Mouse (Mus musculus) liver, embryonic 14.5 days (tissue): ENCODE measurements around the gene Col4a2. TPM values are rescaled to one million over a fixed set of nuclear protein-coding genes. Genes with fewer than 3 reads are reported as not detected.

Experiments
- ATAC-seq: fragments of 200-750 bp; cut with Nextera tagmentation; 2 replicates; pipeline ENCODE4 v1.8.0; 2017; ENCODE audit warnings: moderate number of reproducible peaks, mild to moderate bottlenecking, moderate library complexity; ENCODE audit not compliant: insufficient read depth
- DNase-seq, 3 experiments: peaks; one replicate each; pipeline ENCODE4 v3.0.0-alpha.2; 2012 to 2013; ENCODE audit warnings: low read depth in 3 of 3, low spot score in 3 of 3
- H3K27ac ChIP-seq: fragments of 300-500 bp; sonication (generic); 2 replicates; pipeline ENCODE4 v1.5.1; 2014; ENCODE audit warnings: moderate library complexity, mild to moderate bottlenecking, control low read depth, inconsistent platforms
- H3K27me3 ChIP-seq: fragments of 300-500 bp; sonication (generic); 2 replicates; pipeline ENCODE4 v1.6.1; 2014; ENCODE audit warnings: mild to moderate bottlenecking, low read length, moderate library complexity; ENCODE audit not compliant: control insufficient read depth, insufficient read depth
- H3K36me3 ChIP-seq: fragments of 300-500 bp; sonication (generic); replicated peaks from 2 replicates; pipeline ENCODE4 v1.6.1; 2014; ENCODE audit warnings: low read depth; ENCODE audit not compliant: control insufficient read depth, insufficient read depth
- H3K4me1 ChIP-seq, 2 experiments: fragments of 200-500 bp in 1 of 2; fragments of 300-500 bp in 1 of 2; sonication (generic) in 1 of 2; replicated peaks; 2 replicates each; pipeline ENCODE4 v1.6.1; 2012 to 2014; ENCODE audit warnings: antibody characterized with exemption in 1 of 2, inconsistent platforms in 1 of 2, low read length in 1 of 2; ENCODE audit not compliant: control insufficient read depth in 2 of 2, insufficient read depth in 2 of 2
- H3K4me2 ChIP-seq: fragments of 300-500 bp; sonication (generic); 2 replicates; pipeline ENCODE4 v1.6.1; 2014; ENCODE audit warnings: low read depth, mild to moderate bottlenecking, control low read depth, moderate library complexity
- H3K4me3 ChIP-seq, 2 experiments: fragments of 200-500 bp in 1 of 2; fragments of 300-500 bp in 1 of 2; sonication (generic) in 1 of 2; 2 replicates each; pipeline ENCODE4 v1.5.1; 2012 to 2014; ENCODE audit warnings: low read depth in 2 of 2, low read length in 2 of 2, mild to moderate bottlenecking in 2 of 2, control low read depth in 1 of 2, inconsistent platforms in 1 of 2, moderate library complexity in 1 of 2; ENCODE audit not compliant: insufficient read depth in 1 of 2
- H3K9ac ChIP-seq: fragments of 300-500 bp; sonication (generic); replicated peaks from 2 replicates; pipeline ENCODE4 v1.6.1; 2014; ENCODE audit warnings: mild to moderate bottlenecking, control low read depth, moderate library complexity
- H3K9me3 ChIP-seq: fragments of 300-500 bp; sonication (generic); 2 replicates; pipeline ENCODE4 v1.6.1; 2016; ENCODE audit warnings: low read length, mixed read lengths; ENCODE audit not compliant: control insufficient read depth
- CTCF ChIP-seq: IDR thresholded peaks from 2 replicates; pipeline ENCODE4 v1.5.1; 2016; ENCODE audit warnings: antibody characterized with exemption, low read depth, control low read depth
- EP300 ChIP-seq: IDR thresholded peaks from 2 replicates; pipeline ENCODE4 v1.6.1; 2016; ENCODE audit warnings: antibody characterized with exemption, low read depth
- WGBS: fragments of 180-500 bp; shearing (Covaris S2); extraction: QIAGEN DNeasy Blood & Tissue Kit; methylation state at CpG from one replicate; pipeline ENCODE4 v1.1.7; 2014; ENCODE audit not compliant: insufficient replicate concordance; 5-methylcytosine and 5-hydroxymethylcytosine counted together
- polyA plus RNA-seq, 2 experiments: library from polyadenylated mRNA; depleted of rRNA in 1 of 2; stranded (reverse) in 1 of 2; unstranded in 1 of 2; fragments of >200 nt; fragmentation: Nextera tagmentation in 1 of 2; extraction: Ambion mirVana in 1 of 2; gene quantifications; 2 replicates each; pipeline versions ENCODE4 v1.2.1 to v1.2.3; 2012 to 2014

Gene Col4a2
- polyA plus RNA-seq, 2 experiments = 4.7 to 4.9 TPM

DNA sequence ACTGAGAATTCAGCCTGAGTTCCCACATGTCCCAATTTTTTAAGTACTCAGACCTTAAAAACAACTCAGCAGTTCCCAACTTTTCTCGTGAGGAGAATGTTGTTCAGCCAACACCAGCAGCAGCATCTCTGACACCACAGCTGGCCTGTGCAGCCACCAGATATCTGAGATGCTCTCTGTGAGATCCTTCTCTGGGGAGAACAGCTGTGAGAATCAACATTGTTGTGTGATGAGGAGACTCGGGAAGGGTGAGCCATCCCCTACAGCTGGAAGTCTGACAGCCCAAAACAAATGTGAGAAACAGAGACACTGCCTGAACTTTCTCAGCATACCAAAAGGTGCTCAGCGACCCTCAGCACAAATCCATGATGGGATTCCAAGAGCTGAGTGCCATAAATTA is 20.0 kb upstream of the Col4a2 start:
- no peak overlapping the region for H3K27ac ChIP-seq
- 35% methylated on average over 3 of the region's 3 CpGs for WGBS
- no peak overlapping the region for H3K4me3 ChIP-seq
- DNase-seq = no peak
- H3K27me3 ChIP-seq = no peaks in the 10 kb centered on the region
- no peaks in the 10 kb centered on the region; a peak in 1 of 4 replicates for H3K4me1 ChIP-seq
- H3K9ac ChIP-seq = no peak overlapping the region
- TF ChIP-seq EP300 = no peak
- TF ChIP-seq CTCF = no peak
- H3K36me3 ChIP-seq = no peaks in the 10 kb centered on the region
- no peak for ATAC-seq
- no peaks in the 10 kb centered on the region for H3K9me3 ChIP-seq
- no peak overlapping the region for H3K4me2 ChIP-seq

DNA sequence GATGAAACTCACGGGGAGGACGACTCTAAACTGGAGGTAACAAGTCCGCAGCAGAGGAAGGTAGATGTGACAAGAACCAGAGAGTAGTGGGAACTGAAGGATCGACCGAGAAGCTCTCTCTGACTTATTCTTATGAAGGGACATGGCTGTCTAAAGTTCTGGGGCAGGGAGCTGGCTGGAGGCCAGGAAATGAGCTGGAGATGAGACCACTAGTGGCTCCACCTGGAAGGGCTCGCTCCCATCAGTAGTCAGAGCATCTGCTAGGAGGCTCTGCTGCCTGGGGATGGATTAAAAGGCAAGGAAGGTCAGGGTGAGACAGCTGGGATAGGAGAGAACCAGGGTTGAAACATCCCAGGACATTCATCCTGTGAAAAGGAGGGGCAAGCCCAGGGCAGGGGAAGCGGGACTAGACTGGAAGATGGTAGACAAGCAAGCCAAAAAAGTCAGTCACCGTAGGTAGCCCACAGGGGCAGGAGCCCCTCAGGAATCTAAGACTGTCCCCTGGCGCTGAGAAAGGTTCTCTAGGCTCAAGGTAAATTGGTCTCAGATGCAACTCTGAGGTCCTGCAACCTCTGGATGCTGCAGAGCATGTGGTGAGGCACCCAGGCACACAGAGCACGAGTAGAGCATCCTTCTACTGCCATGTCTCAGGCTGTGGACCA is 16.2 kb upstream of the Col4a2 start:
- Histone ChIP-seq H3K4me2 (no peak overlapping the region), H3K27me3 (no peaks in the 10 kb centered on the region), H3K36me3 (no peaks in the 10 kb centered on the region), H3K27ac (no peak overlapping the region), H3K9ac (no peak overlapping the region), H3K9me3 (no peaks in the 10 kb centered on the region), H3K4me1 (no peaks in the 10 kb centered on the region; a peak in 1 of 4 replicates), H3K4me3 (no peak overlapping the region)
- WGBS = 58% methylated on average over 10 of the region's 10 CpGs
- ATAC-seq (no peak), DNase-seq (no peak)
- TF ChIP-seq CTCF (no peak), EP300 (no peak)

DNA sequence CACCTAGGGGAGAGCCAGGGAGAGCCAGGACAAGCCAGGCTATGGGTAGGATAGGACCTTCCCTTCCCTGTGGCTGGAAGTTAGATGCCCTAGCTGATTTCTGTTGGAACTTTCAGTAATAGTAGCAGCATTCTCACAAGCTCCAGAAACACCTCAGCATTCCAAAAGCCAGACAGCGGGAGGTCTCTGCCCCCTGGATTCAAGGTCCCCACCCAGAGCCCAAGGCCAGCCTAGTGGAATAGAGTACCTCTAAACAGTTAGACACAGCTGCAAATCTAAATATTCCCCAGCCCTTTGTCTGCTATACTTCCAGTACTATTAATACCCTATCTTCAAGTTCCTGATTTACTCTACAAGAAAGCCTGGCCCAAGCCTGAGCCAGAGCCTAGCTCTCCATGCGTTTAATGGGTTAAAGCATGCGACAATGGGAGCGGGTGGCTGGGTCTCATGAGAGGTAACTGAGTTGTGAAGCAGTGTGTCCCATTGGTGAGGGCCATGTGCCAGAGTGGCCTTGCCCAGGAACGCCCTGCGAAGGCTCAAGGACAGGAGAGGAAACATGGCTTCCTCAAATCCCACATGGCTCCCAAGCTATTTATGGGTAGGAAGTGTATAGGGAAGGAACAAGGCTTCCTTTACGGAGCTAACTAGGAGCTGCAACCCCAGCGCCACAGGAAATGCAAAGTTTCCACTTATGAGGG is 15.3 kb upstream of the Col4a2 start:
- Histone ChIP-seq H3K4me3 (no peak overlapping the region), H3K4me1 (no peaks in the 10 kb centered on the region; a peak in 1 of 4 replicates), H3K4me2 (no peak overlapping the region), H3K9ac (no peak overlapping the region), H3K9me3 (no peaks in the 10 kb centered on the region), H3K27ac (no peak overlapping the region), H3K27me3 (no peaks in the 10 kb centered on the region), H3K36me3 (no peaks in the 10 kb centered on the region)
- no peak for DNase-seq
- 45% methylated on average over 8 of the region's 8 CpGs for WGBS
- no peak for ATAC-seq
- TF ChIP-seq EP300 = no peak
- no peak for TF ChIP-seq CTCF

DNA sequence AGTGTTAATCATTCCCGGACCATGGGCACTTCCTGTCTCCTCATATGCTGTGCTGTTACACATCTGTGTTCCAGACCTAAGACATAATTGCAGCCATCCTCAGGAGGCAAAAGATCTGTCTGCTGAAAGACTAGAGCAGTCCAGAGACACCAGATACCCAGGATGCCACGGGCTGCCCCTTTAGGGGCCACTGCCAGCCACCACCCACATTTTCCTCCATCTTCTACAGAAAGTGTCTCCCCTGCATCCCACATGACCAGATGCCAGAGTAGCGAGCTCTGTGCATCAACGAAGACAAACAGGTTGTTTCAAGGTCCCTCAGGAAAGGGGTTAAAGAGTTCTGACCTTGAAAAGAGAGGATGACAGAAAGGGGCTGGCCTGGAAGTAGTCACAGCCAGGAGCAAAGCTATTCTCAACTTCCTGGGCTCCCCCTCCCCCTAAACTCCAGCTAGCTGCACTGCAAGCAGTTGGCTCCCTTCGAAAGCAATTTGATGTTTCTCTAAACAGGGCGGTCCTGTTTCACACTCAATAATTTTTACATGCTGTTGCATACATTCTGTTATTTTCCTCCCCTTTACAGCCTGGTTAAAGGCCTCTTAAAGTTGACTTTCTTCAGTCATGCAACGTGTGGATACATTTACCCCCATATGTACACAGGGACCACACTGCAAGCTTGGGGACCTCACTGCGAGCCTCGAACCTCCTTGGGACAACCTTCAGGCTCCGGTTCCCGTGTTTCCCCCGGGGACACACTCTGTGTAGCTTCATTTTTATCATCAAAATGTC is 13.9 kb upstream of the Col4a2 start:
- Histone ChIP-seq H3K9ac (no peak overlapping the region), H3K4me3 (no peak overlapping the region), H3K9me3 (no peaks in the 10 kb centered on the region), H3K4me2 (no peak overlapping the region), H3K4me1 (no peaks in the 10 kb centered on the region; a peak in 1 of 4 replicates), H3K36me3 (no peaks in the 10 kb centered on the region), H3K27me3 (no peaks in the 10 kb centered on the region), H3K27ac (no peak overlapping the region)
- ATAC-seq (no peak), DNase-seq (no peak)
- WGBS = 46% methylated on average over 12 of the region's 12 CpGs
- TF ChIP-seq CTCF (no peak), EP300 (no peak)

DNA sequence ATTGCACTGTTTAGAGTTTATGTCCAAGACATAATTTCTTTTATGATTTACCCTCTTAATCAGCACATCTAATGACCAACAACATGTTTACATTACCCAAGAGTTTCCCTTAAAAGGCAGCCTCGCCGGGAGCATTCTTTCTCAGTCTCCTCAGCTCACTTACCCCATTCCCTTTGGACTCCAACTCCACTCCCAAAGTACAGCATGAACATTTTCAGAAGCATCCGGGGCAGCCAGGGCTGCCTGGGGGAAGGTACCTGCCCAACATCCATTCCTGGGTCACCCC is 13.3 kb upstream of the Col4a2 start:
- H3K36me3 ChIP-seq = no peaks in the 10 kb centered on the region
- no peak overlapping the region for H3K9ac ChIP-seq
- ATAC-seq = no peak
- DNase-seq = no peak
- no peaks in the 10 kb centered on the region; a peak in 1 of 4 replicates for H3K4me1 ChIP-seq
- no peaks in the 10 kb centered on the region for H3K9me3 ChIP-seq
- no peak overlapping the region for H3K4me2 ChIP-seq
- TF ChIP-seq EP300 = no peak
- H3K27me3 ChIP-seq = no peaks in the 10 kb centered on the region
- no peak overlapping the region for H3K27ac ChIP-seq
- WGBS = 59% methylated on average over 3 of the region's 3 CpGs
- no peak overlapping the region for H3K4me3 ChIP-seq
